In genomic region chr1:80756060-80756439, GRCm38 (mm10) we compare ENCODE assay signal across 15 mouse cellular contexts. TPM values are rescaled to one million over a fixed set of nuclear protein-coding genes. Genes with fewer than 3 reads are reported as not detected.
DNase-seq lines count a peak whose midpoint lies in the region; ATAC-seq and TF ChIP-seq lines count a peak whose summit lies in the region.
"Had no signal": no experiment of that assay in that cellular context is flagged by ENCODE, and none has a peak within 500 bp of the region (broad histone marks: within the 10 kb centered on the region; RNA-seq: fewer than 3 reads in every experiment).

No protein-coding gene starts in this region.

- no peak overlapping the region for H3K9ac ChIP-seq in midbrain, postnatal 0 days (replicated peaks; ENCODE audit: low read length, poor library complexity, severe bottlenecking)
- H3K9ac ChIP-seq in midbrain, embryonic 13.5 days (replicated peaks) = no peak overlapping the region
- H3K9ac ChIP-seq: embryonic facial prominence, embryonic 12.5 days; heart, embryonic 15.5 days; limb, embryonic 13.5 days; neural tube, embryonic 13.5 days had no signal

- H3K4me2 ChIP-seq in midbrain, postnatal 0 days (ENCODE audit: low read depth, low read length, poor library complexity, severe bottlenecking) = no peak overlapping the region
- H3K4me2 ChIP-seq in midbrain, embryonic 13.5 days (replicated peaks) = no peak overlapping the region

- no peak overlapping the region for H3K4me3 ChIP-seq in midbrain, postnatal 0 days (ENCODE audit: low read depth, low read length)
- no peak overlapping the region for H3K4me3 ChIP-seq in midbrain, embryonic 13.5 days (replicated peaks)
- H3K4me3 ChIP-seq: embryonic facial prominence, embryonic 12.5 days; heart, adult 2 months; heart, embryonic 15.5 days; left cerebral cortex, adult 2 months; neural tube, embryonic 13.5 days had no signal

- ATAC-seq in midbrain, postnatal 0 days (ENCODE audit: low FRiP score) = no peak
- ATAC-seq in midbrain, embryonic 13.5 days = no peak
- 0 out of 2 replicates have a peak, but pooled peaks have one; percentile 5 for ATAC-seq in megakaryocyte progenitor cell, adult 5-6 weeks (replicated peaks; ENCODE audit: poor library complexity)

- peak; percentile 79 for DNase-seq in heart, adult 11 months
- DNase-seq in heart, adult 18-20 months = no peak
- peak; percentile 51 for DNase-seq in midbrain, postnatal 0 days (ENCODE audit: low spot score)
- DNase-seq in adipocyte (ENCODE audit: low spot score) = peak; percentile 6
- no peak for DNase-seq in testis, postnatal 10 days (ENCODE audit: low spot score)
- DNase-seq in urinary bladder, postnatal 4 days (ENCODE audit: low spot score in 2 of 2) = no peak
- DNase-seq: heart, adult 2 months; right cerebral cortex, postnatal 25 days had no signal

- WGBS in midbrain, postnatal 0 days = 59% methylated on average over 2 of the region's 2 CpGs
- WGBS in midbrain, embryonic 13.5 days = 31% methylated on average over 2 of the region's 2 CpGs

- H3K36me3 ChIP-seq in midbrain, postnatal 0 days (ENCODE audit: insufficient read depth, low read length) = no peaks in the 10 kb centered on the region
- H3K36me3 ChIP-seq in midbrain, embryonic 13.5 days = no peaks in the 10 kb centered on the region
- H3K36me3 ChIP-seq: embryonic facial prominence, embryonic 12.5 days; heart, embryonic 15.5 days; limb, embryonic 13.5 days; neural tube, embryonic 13.5 days had no signal

- H3K27me3 ChIP-seq in midbrain, postnatal 0 days (ENCODE audit: insufficient read depth, low read length) = no peaks in the 10 kb centered on the region
- H3K27me3 ChIP-seq in midbrain, embryonic 13.5 days = peaks cover 31% of the 10 kb centered on the region
- H3K27me3 ChIP-seq: heart, embryonic 15.5 days had no signal

- 0 out of 2 replicates have a peak, but pooled peaks cover 4% of the 10 kb centered on the region for H3K4me1 ChIP-seq in midbrain, postnatal 0 days (ENCODE audit: insufficient read depth, low read length)
- H3K4me1 ChIP-seq in midbrain, embryonic 13.5 days (replicated peaks) = peaks cover 19% of the 10 kb centered on the region

- H3K9me3 ChIP-seq in midbrain, postnatal 0 days (ENCODE audit: low read length) = no peaks in the 10 kb centered on the region
- H3K9me3 ChIP-seq in midbrain, embryonic 13.5 days = no peaks in the 10 kb centered on the region
- H3K9me3 ChIP-seq: embryonic facial prominence, embryonic 12.5 days; heart, embryonic 15.5 days; limb, embryonic 13.5 days had no signal

- no peak overlapping the region for H3K27ac ChIP-seq in midbrain, postnatal 0 days (ENCODE audit: low read depth, low read length)
- no peak overlapping the region for H3K27ac ChIP-seq in midbrain, embryonic 13.5 days
- H3K27ac ChIP-seq: embryonic facial prominence, embryonic 12.5 days; heart, adult 2 months; heart, embryonic 15.5 days; left cerebral cortex, adult 2 months; limb, embryonic 13.5 days; neural tube, embryonic 13.5 days had no signal

- no peak for TF ChIP-seq CTCF in midbrain, postnatal 0 days (IDR thresholded peaks at IDR 0.05)

RNA-seq across cellular contexts. Expression of gene Dock10, which starts 2.3 kb away (rescaled TPM):
- total RNA-seq in heart, adult 18-20 months (2021) = 1 to 10 TPM; 4.1 to 8.0 TPM
- total RNA-seq in midbrain, postnatal 0 days (2014; rRNA removed) = 10.6 and 12.8 TPM in 2 replicates
- 2.2 and 3.0 TPM in 2 replicates for polyA plus RNA-seq in midbrain, postnatal 0 days (2015; fragmentation: Nextera tagmentation; extraction: Ambion mirVana)
- polyA plus RNA-seq in midbrain, embryonic 13.5 days (2015; fragmentation: Nextera tagmentation; extraction: Ambion mirVana) = 1.8 and 2.1 TPM in 2 replicates
- 127 and 144 TPM in 2 replicates for total RNA-seq in megakaryocyte progenitor cell, adult 5-6 weeks (2015)
- 88.8 and 109 TPM in 2 replicates for total RNA-seq in megakaryocyte progenitor cell, adult 5-6 weeks (2017)

Comparison
In these comparisons a context has a peak if more than half of its experiments do, and no peak if none do; other contexts are left out.
1. DNase-seq: peak in heart, adult 11 months (single experiment), midbrain, postnatal 0 days (single experiment) and adipocyte (single experiment); none in heart, adult 18-20 months (0 of 2), testis, postnatal 10 days (single experiment) and urinary bladder, postnatal 4 days (0 of 2).